Mouse (Mus musculus) erythroblast, adult 5-6 weeks (primary cell): ENCODE measurements around the gene Acer1. TPM values are rescaled to one million over a fixed set of nuclear protein-coding genes. Genes with fewer than 3 reads are reported as not detected.

ENCODE experiments used
- ATAC-seq: replicated peaks from 2 replicates; pipeline ENCODE4 v1.8.0; 2016; ENCODE audit warnings: moderate number of reproducible peaks, mild to moderate bottlenecking, moderate TSS enrichment, inconsistent platforms; ENCODE audit not compliant: poor library complexity, low FRiP score, severe bottlenecking
- total RNA-seq, 2 experiments: library from RNA; stranded (forward) in 1 of 2; stranded (reverse) in 1 of 2; fragments of 150-400 nt in 1 of 2; fragments of 200-764, 138-1000 nt in 1 of 2; gene quantifications; 2 replicates each; pipeline versions ENCODE4 v1.2.3 to v1.2.4; 2015 to 2017; ENCODE audit warnings: low replicate concordance in 2 of 2

The Acer1 gene
- total RNA-seq (2015; ENCODE audit: low replicate concordance) (not detected in 2 replicates), total RNA-seq (2017; ENCODE audit: low replicate concordance) (not detected in 2 replicates)

DNA sequence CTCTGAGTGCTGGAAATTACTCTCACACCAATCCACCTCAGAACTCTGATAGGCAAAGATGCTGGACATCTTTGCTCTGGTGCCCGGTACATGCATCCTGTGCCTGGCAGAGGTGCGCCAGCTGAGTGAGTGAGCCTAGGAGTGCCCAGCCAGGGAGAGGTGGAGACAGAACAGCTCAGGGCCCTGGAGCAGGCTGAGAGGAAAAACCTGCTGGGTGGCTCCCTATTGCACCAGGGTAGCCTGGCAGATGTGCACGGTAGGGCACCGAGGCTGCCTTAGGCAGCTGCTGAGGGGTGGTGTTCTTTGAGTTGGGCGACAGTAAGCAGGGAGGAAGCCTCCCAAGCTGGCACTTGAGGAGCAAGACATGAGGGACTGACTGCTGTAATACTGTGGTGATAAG lies at the start of gene Acer1:
Gene Acer1, minus strand, starts transcription at position 114 of the 400 bp plus-strand sequence.
- ATAC-seq: no peak

DNA sequence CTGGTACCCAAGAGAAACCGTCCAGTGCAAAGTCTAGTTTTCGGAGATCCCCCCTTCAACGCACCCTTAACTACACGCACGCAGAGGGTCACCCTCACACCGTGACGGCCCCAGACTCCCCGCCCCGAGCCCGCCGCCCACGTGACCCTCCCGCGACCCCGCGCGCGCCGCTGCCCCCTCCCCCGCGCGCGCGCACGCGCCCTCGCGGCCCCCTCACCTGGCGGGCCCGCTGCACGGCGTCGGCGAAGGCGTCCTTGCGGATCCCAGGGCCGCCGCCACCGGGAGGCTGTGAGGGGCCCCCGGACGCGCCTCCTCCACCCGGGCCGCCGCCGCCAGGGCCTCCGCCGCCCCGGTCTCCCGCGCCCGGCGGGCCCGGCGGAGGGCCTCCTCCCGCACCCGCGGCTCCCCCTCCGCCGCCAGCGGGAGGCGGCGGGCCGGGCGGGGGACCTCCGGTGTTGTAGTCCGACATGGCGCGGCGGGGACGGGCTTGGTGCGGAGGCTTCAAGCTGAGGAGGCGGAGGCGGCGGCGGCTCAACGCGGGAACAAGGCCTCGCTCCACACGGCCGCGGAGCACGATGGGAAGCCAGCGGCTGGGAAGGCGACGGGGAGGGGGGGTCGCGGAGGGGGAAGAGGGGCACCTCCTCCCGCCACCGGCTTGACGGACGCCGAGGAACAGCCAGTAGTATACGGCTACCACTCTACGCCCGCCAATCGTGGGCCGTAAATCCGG lies 49.2 kb upstream of the Acer1 start, which contains the start of gene Khsrp:
Gene Khsrp, minus strand, starts transcription at position 592 of the 730 bp plus-strand sequence.
- no peak for ATAC-seq

DNA sequence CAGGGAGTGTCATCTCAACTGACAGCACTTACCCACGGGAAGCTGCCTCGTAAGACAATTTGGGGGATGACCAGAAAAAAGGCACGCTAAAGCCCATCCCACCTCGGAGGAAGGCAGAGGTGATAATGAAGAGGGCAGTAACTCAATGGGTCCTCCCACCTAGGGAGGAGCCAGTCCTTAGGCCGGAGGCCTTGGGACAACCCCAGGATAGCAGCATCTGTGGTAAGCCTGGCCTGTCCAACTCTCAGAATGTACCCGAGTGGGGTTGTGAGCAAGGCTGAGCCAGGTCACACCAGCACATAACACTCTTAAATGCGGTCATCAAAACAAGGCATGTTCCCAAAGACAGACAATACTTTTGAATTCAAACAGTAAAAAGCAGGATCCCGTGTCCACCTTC lies 47.8 kb upstream of the Acer1 start:
- peak; percentile 63 for ATAC-seq

DNA sequence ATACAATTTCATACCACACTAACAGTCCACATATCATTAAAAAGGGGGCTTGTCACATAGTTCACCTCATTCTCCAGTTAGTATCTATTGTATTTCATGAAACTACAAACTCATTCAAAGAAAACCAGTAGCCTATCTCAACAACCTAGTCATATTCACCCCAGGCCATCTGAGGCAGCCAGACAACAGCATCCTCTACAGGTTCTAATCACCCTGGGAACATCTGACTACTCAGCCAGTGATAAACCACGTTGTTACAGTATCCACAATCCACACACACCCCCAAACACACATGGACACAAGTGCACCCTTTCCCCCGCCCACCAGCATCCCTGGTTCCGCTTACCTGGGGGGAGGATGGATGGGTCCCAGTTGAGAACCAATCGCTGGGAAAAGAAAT lies 45.5 kb upstream of the Acer1 start:
- no peak for ATAC-seq

DNA sequence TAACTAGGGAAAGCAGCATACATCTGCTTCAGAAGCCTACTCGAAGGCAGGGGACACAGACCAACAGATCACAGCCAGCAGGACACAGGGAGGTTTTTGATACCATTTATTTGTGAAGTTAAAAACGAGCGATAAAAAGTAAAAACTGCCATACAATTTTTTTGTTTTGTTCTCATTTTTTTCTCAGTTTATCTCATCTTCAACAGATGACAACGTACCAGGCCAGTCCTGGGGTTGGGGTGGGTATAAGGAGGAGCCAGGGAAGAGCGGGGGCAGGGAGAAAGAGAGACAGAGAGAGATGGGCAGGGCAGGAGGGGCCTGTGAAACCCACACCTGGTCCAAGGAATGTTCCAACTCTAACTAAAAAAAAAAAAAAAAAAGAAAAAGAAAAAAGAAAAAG lies 39.0 kb upstream of the Acer1 start:
- no peak for ATAC-seq

DNA sequence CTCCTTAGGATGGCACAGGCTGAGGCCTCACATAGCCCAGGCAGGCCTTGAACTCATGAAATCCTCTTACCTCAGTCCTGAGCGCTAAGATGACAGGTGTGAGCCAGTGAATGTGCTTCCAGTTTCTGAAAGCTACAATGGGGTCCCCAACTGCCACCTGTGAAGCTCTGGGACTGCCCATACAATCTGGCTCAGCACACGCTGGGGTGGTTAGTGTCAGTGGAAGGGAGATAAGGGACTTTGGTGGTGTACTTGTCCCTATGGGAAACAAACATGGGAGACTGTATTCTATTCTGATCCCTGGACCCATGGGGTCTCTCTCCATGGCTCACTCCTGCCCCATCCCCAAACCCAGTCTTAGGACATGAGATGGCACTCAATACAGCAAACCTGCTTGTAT lies 37.8 kb upstream of the Acer1 start:
- ATAC-seq: peak; percentile 77

DNA sequence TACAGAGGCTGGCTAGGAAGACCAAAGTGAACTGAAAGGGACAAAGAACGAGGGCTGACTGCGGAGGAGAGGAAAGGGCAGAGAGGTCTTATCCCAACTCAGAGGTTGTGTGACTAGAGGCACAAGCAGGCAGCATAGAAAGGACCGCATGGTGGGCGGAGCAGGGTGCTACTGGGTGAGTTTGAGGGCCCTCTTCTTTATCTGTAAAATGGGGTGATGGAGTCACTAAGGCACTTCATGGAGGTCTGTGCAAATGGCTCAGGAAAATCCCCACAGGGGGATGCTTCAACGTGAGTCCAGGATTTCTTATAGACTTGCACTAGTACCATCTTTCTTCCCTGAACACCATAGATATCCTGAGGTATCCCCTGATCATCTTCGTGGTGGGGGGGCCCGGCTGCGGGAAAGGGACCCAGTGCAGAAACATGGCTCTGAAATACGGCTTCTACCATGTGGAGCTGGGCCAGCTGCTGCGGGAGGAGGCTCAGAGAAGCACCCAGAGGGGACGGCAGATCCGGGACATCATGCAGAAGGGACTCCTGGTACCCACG lies 30.4 kb upstream of the Acer1 start:
- no peak for ATAC-seq

DNA sequence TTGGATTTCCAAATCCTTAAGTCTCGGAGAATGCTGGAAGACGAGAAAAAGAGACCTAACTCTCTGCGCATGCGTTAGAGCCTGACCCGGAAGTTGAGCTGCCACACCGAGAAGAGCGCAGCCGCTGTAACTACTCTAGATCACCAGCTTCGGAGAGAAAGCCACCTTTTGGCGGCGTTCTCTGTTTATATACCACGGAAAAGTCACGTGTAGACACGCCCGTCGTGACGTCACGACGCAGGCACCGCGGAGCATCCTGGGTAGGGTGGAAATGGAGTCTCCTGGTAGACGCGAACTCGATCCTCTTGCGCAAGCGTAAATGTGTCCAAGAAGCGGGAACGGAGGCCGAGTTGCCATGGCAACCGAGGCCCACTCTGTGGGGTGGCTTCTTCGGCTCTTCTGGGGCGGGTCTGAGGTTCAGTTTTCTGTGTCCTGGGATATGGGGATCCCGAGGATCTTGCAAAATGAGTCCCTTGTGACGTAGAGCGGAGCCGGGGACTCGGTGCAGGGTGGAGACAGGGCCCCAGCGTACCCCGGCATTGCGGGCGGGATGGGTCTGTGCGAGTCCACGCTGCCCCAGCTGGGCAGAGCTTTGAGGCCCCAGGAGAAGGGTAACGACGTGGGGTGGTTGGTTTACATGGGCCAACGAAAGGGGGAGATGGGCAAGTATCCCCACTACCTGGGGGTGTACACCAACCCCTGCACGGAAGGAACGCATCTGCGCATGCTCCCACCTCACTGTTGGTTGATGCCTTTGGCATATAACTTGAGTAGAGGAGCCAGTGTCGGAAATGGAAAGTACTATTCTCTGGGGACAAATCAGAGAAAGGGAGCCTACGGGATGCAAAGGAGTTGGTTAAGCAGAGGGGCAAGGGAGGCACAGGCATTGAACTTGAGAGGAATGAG lies 29.6 kb upstream of the Acer1 start, which contains the start of the genes Gtf2f1 and Gm17949:
Gene Gtf2f1, minus strand, starts transcription at position 53 of the 906 bp plus-strand sequence.
Gene Gm17949, plus strand, starts transcription at position 234 of the 906 bp plus-strand sequence.
- ATAC-seq: peak; percentile 88

DNA sequence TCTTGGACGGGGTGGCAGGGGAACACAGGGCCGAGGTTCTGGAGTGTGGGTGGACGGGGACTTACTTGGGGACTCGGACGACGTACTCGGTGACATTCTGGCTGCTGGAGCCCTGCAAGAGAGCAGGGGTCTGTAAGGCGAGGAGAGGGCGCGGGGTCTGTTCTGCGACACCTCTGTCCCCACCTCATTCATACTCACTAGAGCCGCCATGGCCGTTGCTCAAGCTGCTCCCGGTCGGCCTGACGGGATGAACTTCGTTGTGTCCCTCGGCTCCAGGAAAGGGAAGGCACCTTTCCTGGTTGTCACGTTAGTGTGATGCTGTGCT lies 28.9 kb upstream of the Acer1 start:
- peak; percentile 57 for ATAC-seq

DNA sequence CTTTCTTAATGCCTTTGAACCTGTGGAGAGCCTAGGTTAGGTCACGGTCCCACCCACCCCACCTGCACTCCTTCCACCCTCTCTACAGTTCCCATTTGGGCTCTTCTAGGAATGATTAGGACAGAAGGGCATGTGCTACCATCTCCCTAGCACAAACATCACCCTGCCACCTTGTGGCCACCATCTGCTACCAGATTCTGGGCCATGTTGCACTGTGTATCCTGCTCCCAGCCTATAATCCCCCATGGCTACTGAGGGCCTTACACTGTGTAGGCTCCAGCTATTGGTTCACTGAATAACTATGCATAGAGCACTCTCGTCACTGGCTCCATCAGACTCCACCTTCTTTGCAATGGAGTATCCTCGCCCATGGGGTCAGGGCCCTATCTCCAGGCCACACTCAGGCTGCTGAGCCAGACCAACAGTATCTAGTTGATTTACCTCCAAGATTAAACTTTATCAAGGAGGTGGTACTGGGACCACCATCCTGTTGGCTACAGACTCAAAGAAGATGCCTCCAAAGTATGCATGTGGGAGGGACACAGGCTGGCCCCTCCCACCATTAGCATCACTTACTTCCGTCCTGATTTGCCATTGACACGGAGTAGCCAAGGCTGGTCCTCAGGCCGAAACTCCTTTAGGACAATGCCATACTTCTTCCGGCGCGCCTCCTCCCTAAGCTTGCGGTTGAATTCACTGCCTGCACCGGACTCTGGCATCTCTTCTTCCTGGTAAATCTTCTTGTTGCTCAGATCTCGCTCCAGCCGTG lies 25.4 kb upstream of the Acer1 start:
- ATAC-seq: no peak

DNA sequence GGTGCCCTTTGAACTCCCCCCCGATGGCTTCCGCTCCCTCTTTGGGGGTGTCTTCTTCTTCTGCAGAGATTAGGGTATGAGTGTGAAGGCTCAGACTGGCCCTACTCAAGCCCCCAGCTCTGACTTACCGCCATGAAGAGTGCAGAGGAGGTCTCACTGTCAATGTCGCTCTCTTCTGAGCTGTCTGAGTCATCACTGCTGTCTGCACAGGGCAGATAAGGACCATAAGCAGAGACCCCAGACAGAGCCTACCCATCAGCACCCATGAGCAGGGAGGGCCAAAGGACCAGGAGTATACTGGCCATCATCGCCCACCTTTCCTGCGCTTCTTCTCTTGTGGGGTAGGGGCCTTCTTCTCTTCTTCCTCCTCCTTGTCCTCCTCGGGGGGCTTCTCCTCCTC lies 22.1 kb upstream of the Acer1 start:
- no peak for ATAC-seq

DNA sequence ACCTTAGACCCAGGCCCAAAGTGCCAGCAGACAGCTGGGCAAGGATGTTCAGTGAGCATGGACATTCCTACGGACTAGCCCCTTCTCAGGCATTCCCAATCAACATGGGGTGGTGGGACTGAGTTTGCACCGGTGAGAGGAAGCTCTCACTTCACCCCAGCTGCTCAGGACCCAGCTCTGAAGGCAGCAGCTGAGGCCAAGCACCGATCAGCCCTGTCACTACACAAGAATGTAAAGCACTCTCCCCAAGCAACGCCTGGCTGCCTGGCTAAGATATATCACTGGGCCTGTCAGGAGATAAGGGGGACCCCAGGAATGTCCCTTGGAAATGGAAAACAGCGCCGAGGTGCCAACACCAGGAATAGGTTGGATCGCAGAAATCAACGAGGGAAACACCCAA lies 19.3 kb upstream of the Acer1 start:
- no peak for ATAC-seq

DNA sequence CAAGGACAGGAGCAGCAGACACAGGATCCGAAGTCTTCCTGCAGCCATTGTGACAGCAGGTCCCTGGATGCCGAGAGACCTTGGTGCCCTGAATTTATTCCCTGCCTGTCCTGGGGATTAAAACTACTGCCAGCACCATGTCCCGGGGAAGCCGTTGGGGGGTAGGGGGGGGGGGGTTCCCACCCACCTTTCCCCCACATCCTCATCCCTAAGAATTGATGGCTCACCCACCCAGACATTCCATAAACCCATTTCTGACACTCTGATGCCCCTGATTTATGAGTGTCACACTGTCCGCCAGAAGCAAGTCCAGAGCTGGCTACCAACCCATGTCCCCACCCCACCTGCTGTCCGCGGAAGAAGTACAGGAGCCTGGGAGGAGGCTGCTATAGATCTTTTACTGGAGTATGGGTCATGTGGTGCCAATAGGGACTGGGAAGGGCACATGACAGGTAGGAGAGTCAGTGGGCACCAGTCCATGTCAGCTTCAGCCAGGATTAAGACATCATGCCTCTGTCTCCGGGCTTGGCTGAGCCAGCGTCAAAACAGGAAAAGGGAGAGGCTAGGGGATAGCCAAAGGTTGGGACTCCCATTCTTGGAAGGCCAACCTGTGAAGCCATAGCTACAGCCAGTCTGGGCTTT lies 18.2 kb upstream of the Acer1 start, which contains the start of gene Pspn:
Gene Pspn, minus strand, starts transcription at position 51 of the 642 bp plus-strand sequence.
- no peak for ATAC-seq

DNA sequence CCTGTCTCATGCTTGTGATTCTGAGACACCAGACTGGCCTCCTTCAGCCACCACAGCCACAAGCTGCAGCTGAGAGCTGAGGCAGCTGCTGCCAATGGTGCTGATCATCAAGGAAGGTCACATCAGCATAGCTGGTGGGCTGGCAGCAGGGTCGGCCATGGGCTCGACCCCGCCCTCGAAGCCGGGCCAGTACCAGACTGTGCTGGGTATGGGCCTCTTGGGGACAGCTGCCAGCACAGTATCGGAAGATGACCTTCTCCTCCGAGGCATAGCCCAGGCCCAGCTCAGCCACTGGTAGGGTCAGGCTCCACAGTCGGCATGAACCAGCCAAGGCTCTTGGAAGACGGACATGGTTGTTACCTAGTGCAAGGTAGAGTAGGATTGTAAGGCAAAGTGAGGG lies 17.5 kb upstream of the Acer1 start:
- ATAC-seq: no peak

DNA sequence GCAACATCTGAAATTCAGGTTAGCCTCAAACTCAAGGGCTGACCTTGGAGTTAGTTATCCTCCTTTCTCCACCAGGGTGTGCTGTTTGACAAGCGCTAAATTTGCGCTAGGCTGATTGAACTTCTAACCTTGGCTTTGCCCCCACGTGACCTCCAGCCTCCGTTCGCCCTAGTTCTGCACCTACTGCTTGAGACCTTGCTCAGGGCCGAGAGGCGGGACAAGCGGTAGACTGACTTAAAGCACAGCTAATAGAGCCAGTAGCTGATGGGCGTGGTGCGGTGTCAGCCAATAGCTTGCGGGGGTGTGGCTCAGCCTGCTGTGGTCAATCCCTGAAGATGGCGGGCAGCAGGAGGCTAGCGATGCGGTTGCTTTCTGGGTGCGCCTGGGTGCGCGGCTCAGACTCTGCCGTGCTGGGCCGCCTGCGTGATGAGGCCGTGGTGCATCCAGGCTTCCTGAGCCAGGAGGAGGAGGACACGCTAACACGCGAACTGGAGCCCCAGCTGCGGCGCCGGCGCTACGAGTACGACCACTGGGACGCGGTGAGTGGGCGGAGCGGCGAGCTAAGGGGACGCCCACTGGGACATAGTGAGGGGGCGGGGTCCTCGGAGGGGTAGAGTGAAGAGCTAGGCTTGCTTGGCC lies 15.2 kb upstream of the Acer1 start, which contains the start of gene Alkbh7:
Gene Alkbh7, plus strand, starts transcription at position 311 of the 639 bp plus-strand sequence.
- peak; percentile 95 for ATAC-seq

DNA sequence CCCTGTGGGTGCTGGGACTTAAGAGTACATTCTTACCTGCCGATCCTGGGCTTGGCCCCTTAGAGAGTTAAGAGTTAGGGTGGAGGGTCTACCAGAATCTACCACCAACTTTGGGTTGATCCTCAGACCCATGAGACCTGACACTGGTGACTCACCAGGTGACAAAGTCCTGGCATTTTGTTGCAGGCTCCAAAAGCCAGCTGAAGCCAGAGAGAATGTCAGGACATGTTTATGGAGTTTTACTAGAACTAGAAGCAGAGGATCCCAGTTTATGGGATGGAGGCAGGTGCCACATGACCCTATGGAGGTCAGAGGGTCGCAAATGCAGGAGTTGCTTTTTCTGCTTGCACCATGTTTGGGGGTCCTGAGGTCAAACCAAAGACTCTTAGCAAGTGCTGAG lies 14.6 kb upstream of the Acer1 start:
- no peak for ATAC-seq

DNA sequence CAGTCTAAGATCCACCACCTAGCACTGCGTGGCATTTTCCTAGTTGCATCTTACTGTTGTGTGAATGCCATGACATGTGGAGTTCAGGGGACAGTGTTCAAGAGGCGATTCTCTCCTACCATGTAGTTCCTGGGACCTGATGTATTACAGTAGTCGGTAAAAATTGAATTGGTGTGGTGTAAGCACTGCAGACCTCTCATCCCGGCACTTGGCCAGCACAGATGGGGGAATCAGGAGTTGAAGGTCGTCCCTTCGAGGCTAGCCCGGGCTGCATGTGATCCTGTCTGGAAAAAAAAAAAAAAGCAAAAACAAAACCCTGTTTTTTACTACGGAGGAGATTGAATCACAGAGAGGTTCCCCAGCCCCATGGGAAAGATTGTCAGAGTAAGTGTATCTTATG lies 13.1 kb upstream of the Acer1 start:
- no peak for ATAC-seq

DNA sequence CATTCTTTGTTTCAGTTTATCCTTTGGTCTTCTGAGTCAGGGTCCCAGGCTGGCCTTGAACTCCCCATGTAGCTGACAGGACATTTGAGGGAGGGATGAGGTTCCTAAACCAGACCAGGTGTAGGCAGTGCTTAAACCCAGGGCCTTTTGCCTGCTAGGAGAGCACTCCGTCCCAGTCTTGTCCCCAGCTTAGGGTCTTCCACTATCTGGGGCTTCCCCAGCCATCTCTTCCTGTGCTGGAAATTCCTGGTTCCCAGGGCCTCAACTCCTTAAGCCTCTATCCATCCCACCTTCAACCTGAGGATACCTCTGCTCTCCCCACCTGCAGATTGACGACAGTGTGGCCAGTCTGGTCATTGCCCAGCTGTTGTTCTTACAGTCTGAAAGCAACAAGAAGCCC lies 9.0 kb upstream of the Acer1 start:
- ATAC-seq: no peak
